Mouse (Mus musculus) heart, adult 9 months (tissue): ENCODE measurements around the gene Olfr472.
"Not testable (repeated sequence)": the region's sequence is repeated elsewhere in the genome, so short reads cannot be mapped to it uniquely, and the experiment has no call there.

Source experiments
- DNase-seq, 2 experiments: peaks; one replicate each; pipeline ENCODE4 v3.0.0; 2022; ENCODE audit warnings: low spot score in 2 of 2

Olfr472 gene

GRCm38 (mm10) chr7:107897602-107898001, at the start of gene Olfr472:
TSS of gene Olfr472 (plus strand) at chr7:107897902.
- DNase-seq, result no peak

DNA sequence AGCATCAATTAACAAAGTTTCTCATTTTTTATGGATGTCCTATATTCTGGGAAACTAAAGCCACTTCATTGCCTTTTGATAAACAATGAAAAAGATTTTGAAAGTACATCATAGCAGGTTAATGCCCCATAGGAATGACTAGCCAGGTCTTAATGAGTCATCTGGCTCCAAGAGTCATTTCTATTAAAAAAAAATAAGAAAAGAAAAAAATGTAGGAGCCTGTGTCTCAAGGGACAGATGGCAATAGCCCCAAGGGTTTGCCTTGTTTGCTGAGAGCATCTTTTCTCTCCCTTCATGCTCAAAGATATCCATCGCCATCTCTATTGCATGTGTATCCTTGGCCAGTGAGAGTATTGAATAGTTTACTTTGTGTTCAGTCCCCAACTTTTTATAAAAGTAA, 32.4 kb downstream of the Olfr472 start, which contains the start of gene Olfr473:
Gene Olfr473, plus strand, starts transcription at position 301 of the 400 bp plus-strand sequence.
- DNase-seq, result no peak

- DNase-seq, result not testable (repeated sequence)
These were observed 54.8 kb downstream of the Olfr472 start for GRCm38 (mm10) chr7:107952539-107952938.

GRCm38 (mm10) chr7:107954343-107954742, 56.6 kb downstream of the Olfr472 start, which contains the start of gene Olfr474:
TSS of gene Olfr474 (plus strand) at chr7:107954643.
- DNase-seq, result no peak
